ENCODE assay signal across 7 mouse cellular contexts in genomic region chr11:74638791-74639411, GRCm38 (mm10). TPM values are rescaled to one million over a fixed set of nuclear protein-coding genes. Genes with fewer than 3 reads are reported as not detected.
A peak's percentile ranks its signal among the peaks of the same experiment; 100 is the strongest.
DNase-seq lines count a peak whose midpoint lies in the region; ATAC-seq and TF ChIP-seq lines count a peak whose summit lies in the region.

No protein-coding gene starts in this region.

- no peak for TF ChIP-seq CTCF in spleen, adult 2 months (IDR thresholded peaks at IDR 0.05; ENCODE audit: extremely low read depth, insufficient read depth, insufficient read length, insufficient replicate concordance)

- no peaks in the 10 kb centered on the region for H3K36me3 ChIP-seq in spleen, adult 2 months (ENCODE audit: control insufficient read depth, insufficient read depth, low read length)
- no peaks in the 10 kb centered on the region for H3K36me3 ChIP-seq in forebrain, embryonic 15.5 days
- no peaks in the 10 kb centered on the region for H3K36me3 ChIP-seq in liver, embryonic 11.5 days (ENCODE audit: control insufficient read depth, insufficient read depth, low read length)
- no peaks in the 10 kb centered on the region for H3K36me3 ChIP-seq in neural tube, embryonic 15.5 days

- TF ChIP-seq POLR2A in spleen, adult 2 months (IDR thresholded peaks at IDR 0.05; ENCODE audit: low read depth, low read length) = no peak

- no peak overlapping the region for H3K27ac ChIP-seq in spleen, adult 2 months (ENCODE audit: insufficient read depth, low read length)
- peak overlapping the region; percentile 89 for H3K27ac ChIP-seq in forebrain, embryonic 15.5 days (replicated peaks)
- H3K27ac ChIP-seq in liver, embryonic 11.5 days (ENCODE audit: low read depth, low read length) = no peak overlapping the region
- peak overlapping the region; percentile 94 for H3K27ac ChIP-seq in neural tube, embryonic 15.5 days (replicated peaks)

- 52% methylated on average over 9 of the region's 9 CpGs for WGBS in spleen, adult 2 months
- 9% methylated on average over 9 of the region's 9 CpGs for WGBS in forebrain, embryonic 15.5 days
- 13% methylated on average over 9 of the region's 9 CpGs for WGBS in liver, embryonic 11.5 days
- WGBS in neural tube, embryonic 15.5 days = 11% methylated on average over 9 of the region's 9 CpGs

- peaks cover 9% of the 10 kb centered on the region for H3K27me3 ChIP-seq in spleen, adult 2 months (ENCODE audit: control insufficient read depth, insufficient read depth, low read length)
- 0 out of 2 replicates have a peak, but pooled peaks cover 3% of the 10 kb centered on the region for H3K27me3 ChIP-seq in forebrain, embryonic 15.5 days
- peaks cover 42% of the 10 kb centered on the region for H3K27me3 ChIP-seq in liver, embryonic 11.5 days (replicated peaks; ENCODE audit: control insufficient read depth, insufficient read depth, low read length)
- H3K27me3 ChIP-seq in neural tube, embryonic 15.5 days (replicated peaks) = 0 out of 2 replicates have a peak, but pooled peaks cover 3% of the 10 kb centered on the region

- peaks cover 8% of the 10 kb centered on the region for H3K4me1 ChIP-seq in spleen, adult 2 months (ENCODE audit: control insufficient read depth, insufficient read depth, insufficient read length)
- peaks cover 19% of the 10 kb centered on the region for H3K4me1 ChIP-seq in forebrain, embryonic 15.5 days
- H3K4me1 ChIP-seq in liver, embryonic 11.5 days (replicated peaks; ENCODE audit: control insufficient read depth, insufficient read depth, low read length) = peaks cover 8% of the 10 kb centered on the region
- H3K4me1 ChIP-seq in neural tube, embryonic 15.5 days = peaks cover 26% of the 10 kb centered on the region

- peak overlapping the region; percentile 94 for H3K4me2 ChIP-seq in forebrain, embryonic 15.5 days (replicated peaks)
- H3K4me2 ChIP-seq in liver, embryonic 11.5 days = peak overlapping the region; percentile 95
- H3K4me2 ChIP-seq in neural tube, embryonic 15.5 days = peak overlapping the region; percentile 88

- peak; percentile 36 for ATAC-seq in forebrain, embryonic 15.5 days (replicated peaks)
- ATAC-seq in liver, embryonic 11.5 days (replicated peaks; ENCODE audit: low FRiP score) = peak; percentile 12; the same call in 1 of the 2 replicates
- peak; percentile 23 for ATAC-seq in neural tube, embryonic 15.5 days (ENCODE audit: low FRiP score)

- peak overlapping the region; percentile 59; the same call in 1 of the 2 replicates for H3K4me3 ChIP-seq in spleen, adult 2 months (ENCODE audit: extremely low read depth, insufficient read depth, insufficient read length)
- peak overlapping the region; percentile 68 for H3K4me3 ChIP-seq in forebrain, embryonic 15.5 days
- peak overlapping the region; percentile 67 for H3K4me3 ChIP-seq in liver, embryonic 11.5 days (ENCODE audit: low read depth, low read length)
- H3K4me3 ChIP-seq in neural tube, embryonic 15.5 days (replicated peaks) = peak overlapping the region; percentile 62

- peak overlapping the region; percentile 77 for H3K9ac ChIP-seq in forebrain, embryonic 15.5 days (replicated peaks)
- no peak overlapping the region; the same call in 1 of the 2 replicates for H3K9ac ChIP-seq in liver, embryonic 11.5 days (ENCODE audit: low read depth, low read length)
- peak overlapping the region; percentile 78 for H3K9ac ChIP-seq in neural tube, embryonic 15.5 days (replicated peaks)

- H3K9me3 ChIP-seq in forebrain, embryonic 15.5 days = no peaks in the 10 kb centered on the region
- H3K9me3 ChIP-seq in liver, embryonic 11.5 days (ENCODE audit: control insufficient read depth, low read length) = no peaks in the 10 kb centered on the region
- H3K9me3 ChIP-seq in neural tube, embryonic 15.5 days (replicated peaks) = no peaks in the 10 kb centered on the region

- DNase-seq in spleen, adult 2 months (ENCODE audit: low read depth in 1 of 2, low spot score in 2 of 2) = no peak
- DNase-seq in spleen, adult 12 weeks (ENCODE audit: low spot score) = no peak
- no peak for DNase-seq in liver, embryonic 11.5 days (ENCODE audit: low spot score)
- no peak for DNase-seq in adrenal gland, adult 2 months
- no peak for DNase-seq in spleen, adult 18-20 months

RNA-seq across cellular contexts. Expression of gene Cluh, which starts 10.4 kb away (rescaled TPM):
- 24.7 and 27.6 TPM in 2 replicates for polyA plus RNA-seq in spleen, adult 2 months (2012; rRNA removed)
- 11.9 and 12.5 TPM in 2 replicates for polyA plus RNA-seq in forebrain, embryonic 15.5 days (2015; fragmentation: Nextera tagmentation; extraction: Ambion mirVana)
- polyA plus RNA-seq in liver, embryonic 11.5 days (2014; fragmentation: Nextera tagmentation; extraction: Ambion mirVana) = 60.9 and 61.4 TPM in 2 replicates
- polyA plus RNA-seq in neural tube, embryonic 15.5 days (2015; fragmentation: Nextera tagmentation; extraction: Ambion mirVana) = 18.9 and 22.4 TPM in 2 replicates
- total RNA-seq in adrenal gland, adult 2 months (2021) = 100 to 1,000 TPM; 190 to 247 TPM
- polyA plus RNA-seq in adrenal gland, adult 2 months (2012; rRNA removed) = 134 and 163 TPM in 2 replicates

RNA-seq across cellular contexts. Expression of gene Ccdc92b, which starts 19.5 kb away (rescaled TPM):
- polyA plus RNA-seq in spleen, adult 2 months (2012; rRNA removed) = 2.0 and 3.1 TPM in 2 replicates
- polyA plus RNA-seq in forebrain, embryonic 15.5 days (2015; fragmentation: Nextera tagmentation; extraction: Ambion mirVana) = 3.1 and 3.7 TPM in 2 replicates
- polyA plus RNA-seq in liver, embryonic 11.5 days (2014; fragmentation: Nextera tagmentation; extraction: Ambion mirVana) = 5.3 and 5.5 TPM in 2 replicates
- 2.4 and 3.6 TPM in 2 replicates for polyA plus RNA-seq in neural tube, embryonic 15.5 days (2015; fragmentation: Nextera tagmentation; extraction: Ambion mirVana)
- 1 to 10 TPM; 2.0 to 3.6 TPM for total RNA-seq in adrenal gland, adult 2 months (2021)
- polyA plus RNA-seq in adrenal gland, adult 2 months (2012; rRNA removed) = 2.4 and 4.0 TPM in 2 replicates

RNA-seq across cellular contexts. Expression of gene Rap1gap2, which starts 28.2 kb away (rescaled TPM):
- polyA plus RNA-seq in spleen, adult 2 months (2012; rRNA removed) = 11.3 and 13.2 TPM in 2 replicates
- 8.9 and 10.1 TPM in 2 replicates for polyA plus RNA-seq in forebrain, embryonic 15.5 days (2015; fragmentation: Nextera tagmentation; extraction: Ambion mirVana)
- polyA plus RNA-seq in liver, embryonic 11.5 days (2014; fragmentation: Nextera tagmentation; extraction: Ambion mirVana) = 2.1 TPM in 2 replicates
- 13.1 and 13.7 TPM in 2 replicates for polyA plus RNA-seq in neural tube, embryonic 15.5 days (2015; fragmentation: Nextera tagmentation; extraction: Ambion mirVana)
- 10 to 100 TPM in 1 of 2 experiments, 1 to 10 TPM in 1; 6.1 to 12.9 TPM for total RNA-seq in adrenal gland, adult 2 months (2021)
- polyA plus RNA-seq in adrenal gland, adult 2 months (2012; rRNA removed) = 4.8 and 5.1 TPM in 2 replicates

Comparison
In these comparisons a context has a peak if more than half of its experiments do, and no peak if none do; other contexts are left out.
1. H3K27ac ChIP-seq: peak in forebrain, embryonic 15.5 days (single experiment) and neural tube, embryonic 15.5 days (single experiment); none in spleen, adult 2 months (single experiment) and liver, embryonic 11.5 days (single experiment).
2. Peak in every context shown above with its lines, with median percentiles within 50 percentile points of each other: H3K4me3 ChIP-seq, ATAC-seq and H3K4me2 ChIP-seq.